Mouse (Mus musculus): Measurements from ENCODE around the gene Bag6.
"Not testable (repeated sequence)": the region's sequence is repeated elsewhere in the genome, so short reads cannot be mapped to it uniquely, and the experiment has no call there.

Bag6 gene

GRCm38 (mm10) chr17:35108097-35108496, 26.9 kb upstream of the Bag6 start, which contains the start of gene Ly6g5c:
TSS of gene Ly6g5c (plus strand) at chr17:35108279.
- peak; percentile 50; the same call in 1 of the 2 replicates for ATAC-seq (ENCODE audit: insufficient number of reproducible peaks, low FRiP score, low TSS enrichment)

DNA sequence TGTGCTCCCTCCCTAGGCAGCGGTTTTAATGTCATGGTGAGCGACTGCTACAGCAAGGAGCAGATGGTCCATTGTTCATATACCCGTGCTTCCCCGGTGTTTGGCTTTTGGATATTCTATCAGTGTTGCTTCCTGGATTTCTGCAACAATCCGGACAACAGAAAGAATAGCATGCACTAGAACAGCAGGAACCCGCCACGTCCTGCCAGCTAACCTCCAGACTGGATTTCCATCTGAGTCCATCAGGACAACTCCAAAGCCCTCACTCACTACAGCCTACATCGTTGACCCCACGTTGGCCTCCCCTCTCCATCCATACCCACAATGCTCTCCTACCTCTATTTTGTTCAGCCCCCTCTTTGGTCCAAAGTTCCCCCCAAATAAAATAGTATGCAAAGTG, 23.2 kb upstream of the Bag6 start:
- ATAC-seq (ENCODE audit: insufficient number of reproducible peaks, low FRiP score, low TSS enrichment) = no peak

DNA sequence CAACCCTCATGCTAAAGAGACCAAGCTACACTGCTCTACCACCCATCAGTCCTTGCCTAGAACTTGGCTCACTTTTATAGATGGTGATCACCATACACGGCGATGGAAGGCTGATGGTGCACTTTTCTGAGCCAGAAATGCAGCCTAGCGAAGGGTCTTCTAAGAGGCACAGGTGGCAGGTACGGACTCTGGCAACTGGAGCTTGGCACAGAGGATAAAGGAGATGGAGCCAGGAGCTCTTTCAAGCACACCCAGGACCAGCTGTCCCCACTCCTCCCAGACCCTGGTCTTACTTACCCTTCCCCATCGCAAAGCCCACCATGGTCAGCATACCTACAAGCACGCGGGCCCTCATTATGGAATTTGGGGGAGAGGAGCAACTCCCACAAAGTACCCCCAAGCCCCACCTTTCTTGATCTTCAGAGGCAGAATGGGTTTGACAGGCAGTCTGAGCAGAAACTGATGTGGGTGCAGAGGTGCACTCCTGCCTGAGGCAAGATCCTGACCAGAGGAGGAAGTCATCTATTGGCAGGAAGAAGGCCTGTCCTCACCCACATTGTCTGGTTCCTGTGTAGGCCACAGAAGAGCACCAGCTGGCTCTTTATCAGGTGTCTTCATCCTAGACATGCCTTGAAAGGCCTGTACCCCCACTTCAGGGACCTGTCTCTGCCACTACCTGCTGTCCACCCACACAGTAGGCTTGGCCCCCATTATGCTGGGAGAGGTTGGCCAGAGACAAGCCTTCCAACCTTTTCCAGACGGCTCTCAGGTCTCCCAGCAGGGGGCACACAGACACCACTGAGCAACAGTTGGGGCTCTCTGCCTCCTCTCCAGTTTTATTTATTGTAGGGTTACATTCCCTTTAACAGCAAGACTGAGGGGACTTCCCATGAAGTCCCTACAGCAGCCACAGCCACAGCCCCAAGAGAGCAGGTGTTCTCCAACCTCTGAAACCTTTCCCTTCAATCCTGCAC, 19.6 kb upstream of the Bag6 start, which contains the start of gene Ly6g5b:
Gene Ly6g5b (minus strand): TSS at position 383 of the 974 bp plus-strand sequence.
- no peak for ATAC-seq (ENCODE audit: insufficient number of reproducible peaks, low FRiP score, low TSS enrichment)

GRCm38 (mm10) chr17:35120745-35121142, 14.2 kb upstream of the Bag6 start:
- peak; percentile 29; the same call in 1 of the 2 replicates for ATAC-seq (ENCODE audit: insufficient number of reproducible peaks, low FRiP score, low TSS enrichment)

- peak; percentile 91 for ATAC-seq (ENCODE audit: insufficient number of reproducible peaks, low FRiP score, low TSS enrichment)
These were observed 13.7 kb upstream of the Bag6 start, which contains the start of gene Gpank1 for GRCm38 (mm10) chr17:35121143-35121799. TSS of gene Gpank1 (plus strand) at chr17:35121455.

DNA sequence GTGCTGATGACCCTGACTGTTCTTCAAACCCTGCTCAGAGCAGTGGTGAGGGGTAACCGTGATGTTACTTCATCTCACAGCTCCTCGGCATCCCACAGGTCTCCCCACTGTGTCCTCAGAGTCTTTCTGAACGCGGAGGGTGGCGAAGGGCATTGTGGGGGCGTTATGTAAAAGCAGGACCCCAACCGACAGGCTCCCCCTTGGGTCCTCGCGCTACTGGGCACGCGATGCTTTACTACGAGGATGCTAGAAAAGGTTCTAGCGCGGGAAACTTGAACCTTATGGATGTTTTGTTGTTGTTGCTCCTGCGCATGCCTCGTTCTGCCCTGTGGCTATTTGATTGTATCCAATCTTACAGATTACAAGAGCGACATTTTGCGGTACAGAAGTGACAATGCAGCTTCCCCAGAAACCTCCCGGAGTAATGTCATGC, 13.1 kb upstream of the Bag6 start, which contains the start of gene Csnk2b:
Gene Csnk2b (minus strand): TSS at position 183 of the 433 bp plus-strand sequence.
- ATAC-seq (ENCODE audit: insufficient number of reproducible peaks, low FRiP score, low TSS enrichment) = peak; percentile 7; the same call in 1 of the 2 replicates

- ATAC-seq (ENCODE audit: insufficient number of reproducible peaks, low FRiP score, low TSS enrichment) = not testable (repeated sequence)
These were observed 11.7 kb upstream of the Bag6 start for GRCm38 (mm10) chr17:35123287-35123686.

DNA sequence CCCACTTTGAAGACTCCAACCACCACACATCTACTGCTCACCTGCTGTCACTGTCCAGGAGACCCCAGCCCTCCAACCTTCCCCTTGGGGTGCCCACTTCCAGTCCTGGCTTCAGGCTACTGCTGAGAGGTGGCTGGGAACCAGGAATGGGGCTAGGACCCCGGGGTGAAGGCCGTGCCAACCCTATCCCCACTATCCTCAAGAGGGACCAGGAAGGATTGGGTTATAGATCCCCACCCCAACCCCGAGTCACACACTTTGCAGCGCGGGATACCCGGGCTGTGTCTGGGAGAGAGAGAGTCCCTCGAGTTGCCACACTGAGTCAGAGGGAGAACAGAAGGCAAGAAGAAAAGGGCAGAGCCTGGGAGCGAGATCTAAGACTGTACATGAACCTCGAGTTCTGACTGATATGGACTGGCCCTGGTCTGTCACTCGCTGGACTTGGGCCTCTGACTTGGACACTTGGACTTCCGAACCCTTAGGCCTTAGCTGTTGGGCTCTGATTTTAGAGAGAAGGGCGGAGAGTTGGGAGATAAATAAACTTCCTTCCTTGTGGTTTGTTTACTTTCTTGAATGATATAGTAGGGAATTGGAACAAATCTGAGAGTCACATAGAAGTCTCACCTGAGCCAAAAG, 10.6 kb upstream of the Bag6 start:
- not testable (repeated sequence) for ATAC-seq (ENCODE audit: insufficient number of reproducible peaks, low FRiP score, low TSS enrichment)

DNA sequence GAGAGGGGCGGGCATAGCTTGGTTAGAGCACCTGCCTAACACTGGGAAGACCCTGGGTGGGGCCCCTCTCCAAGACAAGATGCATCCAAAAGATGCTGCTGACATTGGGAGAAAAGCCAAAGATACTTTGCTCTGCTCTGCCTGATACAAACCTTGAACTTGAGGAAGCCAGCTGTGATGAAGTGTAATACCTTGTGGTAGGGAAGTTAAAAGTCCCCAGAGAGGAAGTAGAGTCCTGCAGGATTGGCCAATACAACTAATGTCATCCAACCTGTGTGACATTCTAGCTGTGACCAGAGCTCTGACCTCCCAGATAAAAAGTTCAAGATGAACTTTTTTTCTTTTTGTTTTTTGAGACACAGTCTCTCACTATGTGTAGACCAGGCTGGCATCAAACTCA, 9.9 kb upstream of the Bag6 start:
- no peak for ATAC-seq (ENCODE audit: insufficient number of reproducible peaks, low FRiP score, low TSS enrichment)

DNA sequence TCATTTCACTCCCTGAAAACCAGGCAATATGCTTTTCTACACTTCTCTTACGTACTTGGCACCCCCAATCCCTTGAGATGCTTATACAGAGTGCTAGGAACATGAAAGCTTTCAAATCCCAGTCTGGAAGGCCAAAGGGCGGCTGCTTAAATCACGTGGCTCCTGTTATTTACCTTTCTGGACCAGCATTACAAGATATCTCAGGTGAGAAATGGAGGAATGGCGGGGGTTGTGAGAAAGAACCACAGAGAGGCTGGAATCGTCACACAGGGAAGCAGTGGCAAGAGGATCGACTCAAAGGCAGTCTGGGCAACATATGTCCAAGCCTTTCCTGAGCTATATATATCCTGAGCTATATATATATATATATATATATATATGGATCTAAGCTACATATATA, 9.4 kb upstream of the Bag6 start:
- no peak for ATAC-seq (ENCODE audit: insufficient number of reproducible peaks, low FRiP score, low TSS enrichment)

GRCm38 (mm10) chr17:35126206-35126611, 8.8 kb upstream of the Bag6 start, which contains the start of gene D17H6S53E:
TSS of gene D17H6S53E (plus strand) at chr17:35126373.
- no peak; the same call in 1 of the 2 replicates for ATAC-seq (ENCODE audit: insufficient number of reproducible peaks, low FRiP score, low TSS enrichment)

- ATAC-seq (ENCODE audit: insufficient number of reproducible peaks, low FRiP score, low TSS enrichment) = no peak
These were observed 8.0 kb upstream of the Bag6 start for GRCm38 (mm10) chr17:35127017-35127416.

DNA sequence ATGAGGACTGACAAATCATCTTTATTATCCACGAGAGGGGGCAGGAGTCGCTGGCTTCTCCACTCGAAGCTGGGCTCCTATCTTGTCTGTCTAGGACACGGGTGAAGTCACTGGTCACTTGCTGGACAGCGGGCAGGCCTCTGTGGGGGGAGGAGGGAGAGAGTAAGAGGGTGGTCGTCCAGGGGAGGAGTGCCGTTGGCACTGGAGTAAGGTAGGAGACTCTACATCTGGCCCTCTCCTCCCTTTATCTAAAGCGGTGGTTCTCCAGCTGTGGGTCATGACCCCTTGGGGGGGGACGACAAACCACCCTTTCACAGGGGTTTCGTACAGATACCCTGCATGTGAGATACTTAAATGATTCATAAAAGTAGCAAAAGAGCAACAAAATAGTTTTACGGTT, 6.0 kb upstream of the Bag6 start:
- no peak for ATAC-seq (ENCODE audit: insufficient number of reproducible peaks, low FRiP score, low TSS enrichment)

DNA sequence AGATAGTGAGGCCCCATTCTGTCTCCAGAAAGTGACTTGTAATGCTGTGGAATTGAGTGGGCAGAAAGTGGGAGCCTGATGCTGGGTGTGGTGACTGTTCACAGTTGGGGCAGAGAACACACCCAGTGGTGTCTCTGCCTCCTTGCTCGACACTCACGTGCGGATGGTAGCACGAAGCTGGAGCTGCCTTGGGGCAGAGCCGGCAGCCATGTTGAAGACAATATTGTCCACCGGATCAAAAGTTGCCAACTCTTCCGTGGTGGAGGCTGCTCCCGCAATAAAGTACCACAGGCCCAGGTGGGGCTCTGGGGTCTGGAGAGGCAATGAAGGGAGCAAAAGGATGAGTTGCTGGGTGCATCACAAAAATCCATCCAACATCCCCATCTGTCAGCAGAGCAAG, 3.9 kb upstream of the Bag6 start:
- no peak for ATAC-seq (ENCODE audit: insufficient number of reproducible peaks, low FRiP score, low TSS enrichment)

GRCm38 (mm10) chr17:35131500-35132173, 3.3 kb upstream of the Bag6 start, which contains the start of gene Apom:
TSS of gene Apom (minus strand) at chr17:35132050.
- ATAC-seq (ENCODE audit: insufficient number of reproducible peaks, low FRiP score, low TSS enrichment) = no peak

DNA sequence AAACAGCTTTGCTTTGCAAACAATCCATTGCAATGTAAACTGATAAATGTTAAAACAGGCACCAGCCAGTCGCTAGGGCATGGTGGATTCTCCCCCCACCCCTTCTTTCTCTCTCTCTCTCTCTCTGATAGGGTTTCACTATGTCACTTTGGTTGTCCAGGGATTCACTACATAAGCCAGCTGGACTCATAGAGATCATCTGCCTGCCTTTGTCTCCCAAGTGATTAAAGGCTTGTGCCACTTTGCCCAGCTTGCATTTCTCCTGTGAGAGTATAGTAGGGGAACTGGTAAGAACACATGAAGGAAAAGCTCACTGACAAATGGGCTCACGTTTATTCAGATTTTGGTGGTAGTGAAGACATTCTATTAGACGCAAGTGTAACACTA, 2.8 kb upstream of the Bag6 start:
- ATAC-seq (ENCODE audit: insufficient number of reproducible peaks, low FRiP score, low TSS enrichment) = no peak

DNA sequence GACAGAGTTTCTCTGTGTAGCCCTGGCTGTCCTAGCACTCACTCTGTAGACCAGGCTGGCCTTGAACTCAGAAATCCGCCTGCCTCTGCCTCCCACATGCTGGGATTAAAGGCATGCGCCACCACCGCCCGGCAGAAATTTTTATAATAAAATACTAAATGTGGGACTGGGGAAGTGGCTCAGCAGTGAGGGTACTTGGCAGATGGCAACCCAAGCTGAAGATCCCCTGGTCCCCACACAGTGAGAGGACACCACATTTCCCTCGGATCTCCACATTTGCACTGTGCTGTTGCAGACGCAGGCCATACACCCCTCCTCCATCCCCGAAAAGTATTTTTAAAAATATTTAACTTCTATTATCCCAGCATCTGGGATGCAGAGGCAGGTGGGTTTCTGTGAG, 1.5 kb upstream of the Bag6 start:
- no peak for ATAC-seq (ENCODE audit: insufficient number of reproducible peaks, low FRiP score, low TSS enrichment)

DNA sequence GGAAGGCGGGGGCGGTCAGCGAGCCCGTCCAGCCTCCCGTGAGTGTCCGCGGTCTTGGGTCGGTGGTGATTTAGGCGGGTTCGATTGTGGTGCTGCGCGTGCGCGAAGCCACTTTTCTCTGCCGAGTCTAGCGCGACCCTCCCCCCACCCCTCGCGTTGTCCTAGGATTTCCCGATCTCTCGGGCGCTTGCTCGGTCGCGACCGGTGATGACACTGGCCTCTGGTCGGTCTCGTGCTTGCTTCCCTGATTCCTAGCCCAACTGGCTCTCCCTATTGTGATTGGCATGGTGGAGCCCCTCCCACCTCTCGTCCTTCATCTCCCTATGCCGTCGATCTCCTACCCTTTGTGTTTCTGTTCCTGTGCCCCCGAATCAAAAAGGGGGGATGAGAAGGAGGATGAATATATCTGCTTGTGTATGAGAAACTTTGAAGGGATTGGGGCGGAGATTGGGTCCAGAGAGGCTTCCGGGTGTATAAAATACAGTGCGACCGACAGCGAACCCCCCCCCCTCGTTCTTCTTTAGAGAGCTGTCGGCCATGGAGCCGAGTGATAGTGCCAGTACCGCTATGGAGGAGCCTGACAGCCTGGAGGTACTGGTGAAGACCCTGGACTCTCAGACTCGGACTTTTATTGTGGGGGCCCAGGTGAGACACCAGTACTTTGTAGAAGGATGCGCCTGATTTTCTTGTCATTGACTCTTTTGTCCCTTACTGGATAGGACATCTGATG, 778 bp downstream of the Bag6 start:
- ATAC-seq (ENCODE audit: insufficient number of reproducible peaks, low FRiP score, low TSS enrichment) = peak; percentile 37; the same call in 1 of the 2 replicates

GRCm38 (mm10) chr17:35139269-35139668, 4.3 kb downstream of the Bag6 start:
- no peak for ATAC-seq (ENCODE audit: insufficient number of reproducible peaks, low FRiP score, low TSS enrichment)
